Mouse (Mus musculus) myocyte (in vitro differentiated cells): ENCODE data around the gene Gpr141.

ENCODE experiments used
- E2F4 ChIP-seq: IDR thresholded peaks from one replicate; pipeline ENCODE4 v1.6.1; 2011; ENCODE audit warnings: mild to moderate bottlenecking, control low read depth, moderate library complexity; ENCODE audit not compliant: insufficient read depth
- MAX ChIP-seq: IDR thresholded peaks from one replicate; pipeline ENCODE4 v1.6.1; 2011; ENCODE audit warnings: low read depth, mild to moderate bottlenecking, control low read depth
- POLR2A ChIP-seq: IDR thresholded peaks from one replicate; pipeline ENCODE4 v1.6.1; 2011; ENCODE audit warnings: low read depth, mild to moderate bottlenecking, control low read depth, moderate library complexity; ENCODE audit not compliant: insufficient read length
- POLR2AphosphoS2 ChIP-seq: IDR thresholded peaks from one replicate; pipeline ENCODE4 v1.6.1; 2011; ENCODE audit warnings: low read depth, control low read depth; ENCODE audit not compliant: insufficient read length
- REST ChIP-seq: IDR thresholded peaks from one replicate; pipeline ENCODE4 v1.6.1; 2011; ENCODE audit warnings: mild to moderate bottlenecking, control low read depth, moderate library complexity; ENCODE audit not compliant: insufficient read depth, insufficient read length
- SRF ChIP-seq: IDR thresholded peaks from one replicate; pipeline ENCODE4 v1.6.1; 2011; ENCODE audit warnings: low read depth; ENCODE audit not compliant: control insufficient read depth, insufficient read length
- TCF12 ChIP-seq: IDR thresholded peaks from one replicate; pipeline ENCODE4 v1.6.1; 2011; ENCODE audit warnings: mild to moderate bottlenecking, control low read depth; ENCODE audit not compliant: poor library complexity, insufficient read depth, severe bottlenecking
- USF1 ChIP-seq: IDR thresholded peaks from one replicate; pipeline ENCODE4 v1.6.1; 2011; ENCODE audit warnings: low read depth, mild to moderate bottlenecking, control low read depth, moderate library complexity

DNA sequence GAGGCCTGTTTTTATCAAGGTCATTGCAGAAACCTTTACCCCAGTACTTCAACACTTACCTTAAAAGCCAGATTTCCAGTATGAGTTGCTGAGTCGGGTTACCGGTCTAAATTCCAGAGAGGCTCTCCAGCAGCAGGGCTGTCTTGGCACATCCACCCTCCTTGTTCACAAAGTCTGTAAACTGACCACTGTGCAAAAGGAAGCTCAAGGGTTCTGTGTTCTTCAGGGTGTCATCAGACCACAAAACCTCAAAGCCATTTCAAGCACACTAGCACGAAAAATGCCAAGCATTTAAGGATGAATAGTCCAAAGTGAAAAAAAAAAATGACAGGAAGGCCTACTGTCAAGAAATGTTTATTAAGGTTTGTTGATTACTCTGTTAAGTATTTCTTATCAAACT, at the start of gene Gpr141:
- TF ChIP-seq E2F4, result no peak
- TF ChIP-seq POLR2AphosphoS2, result no peak
- no peak for TF ChIP-seq TCF12
- no peak for TF ChIP-seq POLR2A
- TF ChIP-seq USF1, result no peak
- TF ChIP-seq REST, result no peak
- no peak for TF ChIP-seq MAX
- TF ChIP-seq SRF, result no peak
